Mouse (Mus musculus) ES-E14 (cell line): ENCODE measurements around the gene Gmip. TPM values are rescaled to one million over a fixed set of nuclear protein-coding genes. Genes with fewer than 3 reads are reported as not detected.

Experiments used
- DNase-seq: peaks from one replicate; pipeline ENCODE4 v3.0.0-alpha.2; 2013; ENCODE audit warnings: low read depth, low spot score
- H3K27ac ChIP-seq: 2 replicates; pipeline ENCODE4 v1.5.1; 2012; ENCODE audit warnings: low read depth, mild to moderate bottlenecking, low read length, moderate library complexity, mixed read lengths; ENCODE audit not compliant: poor library complexity, insufficient read depth, severe bottlenecking
- H3K36me3 ChIP-seq: 2 replicates; pipeline ENCODE4 v1.6.1; 2012; ENCODE audit warnings: mild to moderate bottlenecking, low read length, moderate library complexity, mixed read lengths; ENCODE audit not compliant: control insufficient read depth, poor library complexity, insufficient read depth, severe bottlenecking
- H3K4me1 ChIP-seq, 2 experiments: fragments of 150-350 bp in 1 of 2; sonication (generic) in 1 of 2; 2 replicates each; pipeline ENCODE4 v1.6.1; 2012; ENCODE audit warnings: low read length in 2 of 2, mild to moderate bottlenecking in 1 of 2, mixed read lengths in 1 of 2; ENCODE audit not compliant: control insufficient read depth in 2 of 2, insufficient read depth in 2 of 2, poor library complexity in 1 of 2
- H3K4me3 ChIP-seq, 2 experiments: fragments of 150-350 bp in 1 of 2; sonication (generic) in 1 of 2; 2 replicates each; pipeline ENCODE4 v1.5.1; 2012; ENCODE audit warnings: low read length in 2 of 2, low read depth in 1 of 2, mild to moderate bottlenecking in 1 of 2, mixed read lengths in 1 of 2; ENCODE audit not compliant: insufficient read depth in 1 of 2, poor library complexity in 1 of 2, severe bottlenecking in 1 of 2
- H3K9ac ChIP-seq: 2 replicates; pipeline ENCODE4 v1.6.1; 2012; ENCODE audit warnings: low read depth, mild to moderate bottlenecking, low read length, mixed read lengths; ENCODE audit not compliant: poor library complexity, insufficient read depth, severe bottlenecking
- H3K9me3 ChIP-seq: fragments of 150-350 bp; sonication (generic); 2 replicates; pipeline ENCODE4 v1.6.1; 2012; ENCODE audit warnings: low read depth, mild to moderate bottlenecking, low read length; ENCODE audit not compliant: control insufficient read depth, insufficient read depth
- CHD2 ChIP-seq: IDR thresholded peaks from 2 replicates; pipeline ENCODE4 v1.6.1; 2014; ENCODE audit warnings: mild to moderate bottlenecking, low read depth, low read length, inconsistent platforms
- HCFC1 ChIP-seq: IDR thresholded peaks from 2 replicates; pipeline ENCODE4 v1.6.1; 2012; ENCODE audit warnings: low read length, inconsistent platforms, borderline replicate concordance; ENCODE audit not compliant: insufficient read depth
- MAFK ChIP-seq: IDR thresholded peaks from 2 replicates; pipeline ENCODE4 v1.6.1; 2014; ENCODE audit warnings: mild to moderate bottlenecking, low read depth, low read length, inconsistent platforms; ENCODE audit not compliant: insufficient read depth
- ZC3H11A ChIP-seq: IDR thresholded peaks from 2 replicates; pipeline ENCODE4 v1.6.1; 2012; ENCODE audit warnings: low read depth, mild to moderate bottlenecking, inconsistent platforms, low read length, borderline replicate concordance
- ZNF384 ChIP-seq: IDR thresholded peaks from 2 replicates; pipeline ENCODE4 v1.6.1; 2012; ENCODE audit warnings: low read depth, low read length, inconsistent platforms
- in situ Hi-C, 2 experiments: fragments of 600-800 bp; cut with MboI; formaldehyde crosslinking; loops; one replicate each; pipeline ENCODE4 v1.15.1; 2025; ENCODE audit warnings: low sequenced_read_pairs in 2 of 2, inconsistent platforms in 1 of 2; ENCODE audit not compliant: unreplicated experiment in 2 of 2
- total RNA-seq: library from RNA; depleted of rRNA; stranded (reverse); fragments of 300-350 nt; gene quantifications from 2 replicates; pipeline ENCODE4 v1.2.3, GENCODE M21; 2012; rRNA removed

Gmip gene
- total RNA-seq, 1 experiment, result 5.9 TPM

- H3K9me3 ChIP-seq, result no peaks in the 10 kb centered on the region
- no peak overlapping the region for H3K4me3 ChIP-seq
- in situ Hi-C loops, result no loop called here
- no peak overlapping the region for H3K27ac ChIP-seq
- H3K9ac ChIP-seq, result no peak overlapping the region
- TF ChIP-seq ZNF384 (no peak), HCFC1 (no peak), CHD2 (no peak), MAFK (no peak), ZC3H11A (no peak)
- H3K4me1 ChIP-seq, result peaks cover 0 to 2% of the 10 kb centered on the region in 2 experiments; a peak in 1 of 4 replicates
- no peaks in the 10 kb centered on the region for H3K36me3 ChIP-seq
- no peak for DNase-seq
Measured at GRCm38 (mm10) chr8:69864180-69864579, 55.7 kb downstream of the Gmip start.

- H3K27ac ChIP-seq, result no peak overlapping the region
- H3K9me3 ChIP-seq, result no peaks in the 10 kb centered on the region
- no peaks in the 10 kb centered on the region for H3K4me1 ChIP-seq
- no peak overlapping the region for H3K4me3 ChIP-seq
- H3K9ac ChIP-seq, result no peak overlapping the region
- TF ChIP-seq MAFK, result no peak
- no peak for TF ChIP-seq HCFC1
- no peak for TF ChIP-seq CHD2
- no peak for TF ChIP-seq ZNF384
- no peak for TF ChIP-seq ZC3H11A
- in situ Hi-C loops, result no loop called here
- no peak for DNase-seq
- no peaks in the 10 kb centered on the region for H3K36me3 ChIP-seq
Measured at GRCm38 (mm10) chr8:69867696-69868326, 59.3 kb downstream of the Gmip start.

- Histone ChIP-seq H3K9ac (no peak overlapping the region), H3K9me3 (no peaks in the 10 kb centered on the region), H3K4me1 (no peaks in the 10 kb centered on the region), H3K36me3 (no peaks in the 10 kb centered on the region), H3K27ac (no peak overlapping the region), H3K4me3 (no peak overlapping the region)
- TF ChIP-seq CHD2 (no peak), HCFC1 (no peak), ZC3H11A (no peak), MAFK (no peak), ZNF384 (no peak)
- DNase-seq, result no peak
- in situ Hi-C loops, result loop anchor here in 1 of 2 experiments (10.0 kb wide), 1 partner anchor 545 kb away; no protein-coding TSS in a partner anchor
Measured at GRCm38 (mm10) chr8:69870003-69870765, 61.7 kb downstream of the Gmip start.

- no peak for TF ChIP-seq CHD2
- TF ChIP-seq HCFC1, result no peak
- no peak for TF ChIP-seq ZC3H11A
- TF ChIP-seq MAFK, result no peak
- no peak for TF ChIP-seq ZNF384
- in situ Hi-C loops, result loop anchor here in 1 of 2 experiments (10.0 kb wide), 1 partner anchor 546 kb away; no protein-coding TSS in a partner anchor
- H3K9ac ChIP-seq, result no peak overlapping the region
- no peak overlapping the region for H3K27ac ChIP-seq
- no peak overlapping the region for H3K4me3 ChIP-seq
- no peak for DNase-seq
- no peaks in the 10 kb centered on the region for H3K9me3 ChIP-seq
- H3K36me3 ChIP-seq, result no peaks in the 10 kb centered on the region
- H3K4me1 ChIP-seq, result no peaks in the 10 kb centered on the region
Measured at GRCm38 (mm10) chr8:69870907-69871306, 62.4 kb downstream of the Gmip start.

Other genes starting within 250 kb of the Gmip start
- gene Zfp868, start 183.1 kb upstream of the Gmip start, total RNA-seq, result 12.6 and 21.2 TPM in 2 replicates
- 0.79 and 0.85 TPM in 2 replicates for gene Zfp964, start 154.2 kb upstream of the Gmip start, total RNA-seq
- gene Zfp869, start 98.0 kb upstream of the Gmip start, total RNA-seq, result 5.5 and 6.7 TPM in 2 replicates
- gene Zfp963, start 58.7 kb upstream of the Gmip start, total RNA-seq, result 2.1 and 2.7 TPM in 2 replicates
- gene Gm20422, start 33.8 kb upstream of the Gmip start, total RNA-seq, result not detected in 2 replicates
- 123 and 193 TPM in 2 replicates for gene Atp13a1, start 17.5 kb upstream of the Gmip start, total RNA-seq
- 19.1 and 21.6 TPM in 2 replicates for gene Zfp866, start 17.5 kb upstream of the Gmip start, total RNA-seq
- gene Lpar2, start 13.8 kb downstream of the Gmip start, total RNA-seq, result 5.6 and 8.3 TPM in 2 replicates
- 5.2 and 6.1 TPM in 2 replicates for gene Pbx4, start 23.8 kb downstream of the Gmip start, total RNA-seq
- gene Cilp2, start 79.0 kb downstream of the Gmip start, total RNA-seq, result 7.3 and 10.7 TPM in 2 replicates
- gene Tssk6, start 93.5 kb downstream of the Gmip start, total RNA-seq, result 2.5 and 4.0 TPM in 2 replicates
- 146 and 243 TPM in 2 replicates for gene Ndufa13, start 93.9 kb downstream of the Gmip start, total RNA-seq
- gene Yjefn3, start 94.0 kb downstream of the Gmip start, total RNA-seq, result 7.0 and 8.5 TPM in 2 replicates
- gene Gatad2a, start 187.7 kb downstream of the Gmip start, total RNA-seq, result 139 and 148 TPM in 2 replicates
- 82.4 and 124 TPM in 2 replicates for gene Mau2, start 234.1 kb downstream of the Gmip start, total RNA-seq
- 38.5 and 38.8 TPM in 2 replicates for gene Sugp1, start 234.1 kb downstream of the Gmip start, total RNA-seq